Mouse (Mus musculus): ENCODE results near the gene Ptcra.

DNA sequence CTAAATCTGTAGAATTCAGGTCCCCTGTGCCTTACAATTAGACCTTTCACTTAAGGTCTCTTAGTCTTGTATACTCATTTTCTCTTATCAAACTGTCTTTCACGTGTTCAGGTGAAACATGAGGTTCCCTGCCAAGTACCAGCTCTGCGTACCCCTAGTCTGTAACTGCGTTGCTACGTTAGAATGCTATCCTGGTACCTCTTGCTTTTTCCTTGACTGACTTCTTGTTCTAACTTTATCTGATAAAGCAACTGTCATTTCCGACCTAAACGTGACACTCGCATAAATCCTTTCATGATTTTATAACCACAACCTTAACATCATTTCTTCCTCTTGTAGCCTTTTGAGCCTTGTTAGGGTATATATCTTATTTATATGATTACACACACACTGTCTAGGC lies 51.1 kb downstream of the Ptcra start:
- TF ChIP-seq CTCF (conservative IDR thresholded peaks at IDR 0.05; ENCODE audit: low read length) = no peak
- no peak for TF ChIP-seq POU5F1 (IDR thresholded peaks at IDR 0.05; ENCODE audit: borderline replicate concordance, low read length)
